Mouse (Mus musculus) layer of hippocampus, postnatal 25 days (tissue): Measurements from ENCODE around the gene Ptprg. TPM values are rescaled to one million over a fixed set of nuclear protein-coding genes. Genes with fewer than 3 reads are reported as not detected.
"Not testable (repeated sequence)": the region's sequence is repeated elsewhere in the genome, so short reads cannot be mapped to it uniquely, and the experiment has no call there.

ENCODE experiments used
- DNase-seq, 2 experiments: peaks; one replicate each; pipeline ENCODE4 v3.0.0; 2022; ENCODE audit warnings: mixed read lengths in 2 of 2, low spot score in 1 of 2; ENCODE audit errors: extremely low spot score in 1 of 2
- total RNA-seq, 2 experiments: library from RNA; stranded (reverse); gene quantifications; 2 replicates each; pipeline ENCODE4 v1.2.3; 2021

Gene Ptprg
- total RNA-seq, 2 experiments from 2014 or later: 109 to 133 TPM

GRCm38 (mm10) chr14:11935281-11935680 is 381.9 kb downstream of the Ptprg start:
- no peak for DNase-seq

- DNase-seq: no peak
Measured at GRCm38 (mm10) chr14:11935698-11936097, 382.4 kb downstream of the Ptprg start.

- DNase-seq: no peak
Measured at GRCm38 (mm10) chr14:11938912-11939311, 385.6 kb downstream of the Ptprg start.

GRCm38 (mm10) chr14:11941989-11942514 is 388.7 kb downstream of the Ptprg start:
- DNase-seq: no peak

GRCm38 (mm10) chr14:11950379-11950778 is 397.0 kb downstream of the Ptprg start:
- DNase-seq: no peak

- DNase-seq: no peak
Measured at GRCm38 (mm10) chr14:11955020-11955882, 401.9 kb downstream of the Ptprg start.

- no peak for DNase-seq
Measured at GRCm38 (mm10) chr14:11960269-11961121, 407.2 kb downstream of the Ptprg start.

GRCm38 (mm10) chr14:11962101-11962500 is 408.8 kb downstream of the Ptprg start:
- no peak for DNase-seq

- no peak for DNase-seq
Measured at GRCm38 (mm10) chr14:11962561-11962960, 409.2 kb downstream of the Ptprg start.

- no peak for DNase-seq
Measured at GRCm38 (mm10) chr14:11963791-11964190, 410.5 kb downstream of the Ptprg start.

- not testable (repeated sequence) for DNase-seq
Measured at GRCm38 (mm10) chr14:11964326-11964725, 411.0 kb downstream of the Ptprg start.

GRCm38 (mm10) chr14:11965878-11966277 is 412.5 kb downstream of the Ptprg start:
- no peak for DNase-seq

GRCm38 (mm10) chr14:11981764-11982163 is 428.4 kb downstream of the Ptprg start:
- no peak for DNase-seq

- DNase-seq: no peak
Measured at GRCm38 (mm10) chr14:11983031-11983430, 429.7 kb downstream of the Ptprg start.

GRCm38 (mm10) chr14:11984086-11984485 is 430.8 kb downstream of the Ptprg start:
- no peak for DNase-seq

- no peak for DNase-seq
Measured at GRCm38 (mm10) chr14:11988975-11989374, 435.6 kb downstream of the Ptprg start.

GRCm38 (mm10) chr14:11991151-11991550 is 437.8 kb downstream of the Ptprg start:
- no peak for DNase-seq

- DNase-seq: no peak
Measured at GRCm38 (mm10) chr14:11992111-11992510, 438.8 kb downstream of the Ptprg start.

- no peak for DNase-seq
Measured at GRCm38 (mm10) chr14:11992534-11992933, 439.2 kb downstream of the Ptprg start.

- no peak for DNase-seq
Measured at GRCm38 (mm10) chr14:11997555-11997954, 444.2 kb downstream of the Ptprg start.

- no peak for DNase-seq
Measured at GRCm38 (mm10) chr14:11998464-11998863, 445.1 kb downstream of the Ptprg start.
